Mouse (Mus musculus): Measurements from ENCODE around the gene Spata19. TPM values are rescaled to one million over a fixed set of nuclear protein-coding genes. Genes with fewer than 3 reads are reported as not detected.

Spata19 gene
- not detected in 2 replicates for polyA plus RNA-seq (2015; fragmentation: Nextera tagmentation; extraction: Ambion mirVana)

GRCm38 (mm10) chr9:27396500-27396899, at the start of gene Spata19:
Spata19 (plus strand) TSS chr9:27396800.

Other genes with a start within 250 kb of the Spata19 start
- 42.3 and 46.5 TPM in 2 replicates for gene Jam3, start 241.4 kb upstream of the Spata19 start, polyA plus RNA-seq (2015; fragmentation: Nextera tagmentation; extraction: Ambion mirVana)
- 28.1 and 34.4 TPM in 2 replicates for gene Igsf9b, start 97.6 kb upstream of the Spata19 start, polyA plus RNA-seq (2015; fragmentation: Nextera tagmentation; extraction: Ambion mirVana)

All from urinary bladder, postnatal 0 days (tissue).